ENCODE assay signal across 25 mouse cellular contexts in the genomic region with DNA sequence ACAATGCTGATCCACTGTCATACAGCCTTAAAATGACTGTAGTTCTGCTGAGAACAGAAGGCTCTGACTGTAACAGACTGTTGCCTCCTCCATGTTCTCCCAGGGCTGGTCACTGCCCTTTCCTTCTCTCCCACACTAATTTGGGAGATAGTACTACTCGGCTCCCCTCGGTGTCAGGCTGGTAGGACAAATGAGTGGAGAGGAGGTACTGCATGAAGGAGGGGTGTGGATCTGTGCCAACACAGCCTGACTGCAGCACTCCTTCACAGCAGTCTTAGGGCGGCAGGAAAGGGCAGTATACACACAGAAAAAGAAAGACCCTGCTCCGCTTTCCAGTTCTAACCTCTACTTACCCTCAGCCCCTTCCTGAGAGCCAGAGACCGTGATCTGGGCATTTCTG. TPM values are rescaled to one million over a fixed set of nuclear protein-coding genes. Genes with fewer than 3 reads are reported as not detected.
A peak's percentile ranks its signal among the peaks of the same experiment; 100 is the strongest.
DNase-seq lines count a peak whose midpoint lies in the region; ATAC-seq lines count a peak whose summit lies in the region.
"Had no signal": no experiment of that assay in that cellular context is flagged by ENCODE, and none has a peak within 500 bp of the region (broad histone marks: within the 10 kb centered on the region; RNA-seq: fewer than 3 reads in every experiment).

No protein-coding gene starts in this region.

- no peaks in the 10 kb centered on the region for H3K4me1 ChIP-seq in limb, embryonic 10.5 days
- H3K4me1 ChIP-seq: embryonic facial prominence, embryonic 13.5 days; embryonic facial prominence, embryonic 15.5 days; forebrain, embryonic 10.5 days; forebrain, embryonic 12.5 days had no signal

- 92% methylated on average over 5 of the region's 5 CpGs for WGBS in limb, embryonic 10.5 days

- no peak overlapping the region for H3K27ac ChIP-seq in limb, embryonic 10.5 days
- H3K27ac ChIP-seq: embryonic facial prominence, embryonic 13.5 days; embryonic facial prominence, embryonic 15.5 days; forebrain, embryonic 10.5 days; forebrain, embryonic 12.5 days had no signal

- DNase-seq in ovary, adult 18-20 months (ENCODE audit: low spot score) = peak; percentile 13
- no peak for DNase-seq in ovary, postnatal 10 days (ENCODE audit: low spot score)
- DNase-seq in brain, adult 2 months (ENCODE audit: low read depth, low spot score) = peak; percentile 4
- DNase-seq in limb, embryonic 10.5 days (ENCODE audit: low spot score) = peak; percentile 16
- DNase-seq in testis, postnatal 14 days (ENCODE audit: low spot score) = peak; percentile 80
- DNase-seq in thymus, postnatal 14 days = no peak
- DNase-seq: adrenal gland, adult 2 months; adrenal gland, postnatal 10 days; adrenal gland, postnatal 25 days; cerebellum, adult 11-12 months; cerebellum, adult 2 months; cerebellum, adult 9-10 months; cerebellum, postnatal 10 days; cerebellum, postnatal 25 days; embryo, embryonic 11 days had no signal

- H3K36me3 ChIP-seq in limb, embryonic 10.5 days = peaks cover 89% of the 10 kb centered on the region

- no peak for ATAC-seq in activated CD4-positive, CD25-positive, alpha-beta regulatory T cell, adult 4 months
- ATAC-seq: forebrain, embryonic 14.5 days; forebrain, embryonic 16.5 days had no signal

- H3K9me3 ChIP-seq in limb, embryonic 10.5 days (replicated peaks) = no peaks in the 10 kb centered on the region
- H3K9me3 ChIP-seq: embryonic facial prominence, embryonic 15.5 days had no signal

- no peaks in the 10 kb centered on the region for H3K27me3 ChIP-seq in limb, embryonic 10.5 days (ENCODE audit: low read depth, poor library complexity, severe bottlenecking)
- H3K27me3 ChIP-seq: embryonic facial prominence, embryonic 13.5 days; embryonic facial prominence, embryonic 15.5 days; forebrain, embryonic 12.5 days had no signal

- H3K4me3 ChIP-seq in limb, embryonic 10.5 days = no peak overlapping the region
- H3K4me3 ChIP-seq: embryonic facial prominence, embryonic 13.5 days; embryonic facial prominence, embryonic 15.5 days; erythroblast, embryonic 14.5 days; forebrain, embryonic 10.5 days; forebrain, embryonic 12.5 days had no signal

RNA-seq across cellular contexts. Expression of a gene that starts 27.0 kb away (rescaled TPM):
- polyA plus RNA-seq in limb, embryonic 10.5 days (2016; fragmentation: Nextera tagmentation; extraction: Ambion mirVana) = 56.4 and 62.8 TPM in 2 replicates
- 10 to 100 TPM; 10.8 to 18.2 TPM for polyA plus RNA-seq in activated CD4-positive, CD25-positive, alpha-beta regulatory T cell, adult 4 months (2017; shearing (Covaris generic))

RNA-seq across cellular contexts. Expression of a gene that starts 39.8 kb away (rescaled TPM):
- not detected in 2 replicates for polyA plus RNA-seq in limb, embryonic 10.5 days (2016; fragmentation: Nextera tagmentation; extraction: Ambion mirVana)
- polyA plus RNA-seq in activated CD4-positive, CD25-positive, alpha-beta regulatory T cell, adult 4 months (2017; shearing (Covaris generic)) = under 1 TPM; 0.20 to 0.33 TPM
- polyA plus RNA-seq: adrenal gland, adult 2 months; C2C12; embryonic facial prominence, embryonic 11.5 days; embryonic facial prominence, embryonic 13.5 days; embryonic facial prominence, embryonic 15.5 days; erythroblast, embryonic 14.5 days; forebrain, embryonic 10.5 days had no signal

Comparison
In these comparisons a context has a peak if more than half of its experiments do, and no peak if none do; other contexts are left out.
1. DNase-seq: peak in ovary, adult 18-20 months (single experiment), brain, adult 2 months (single experiment), limb, embryonic 10.5 days (single experiment) and testis, postnatal 14 days (single experiment); none in ovary, postnatal 10 days (single experiment) and thymus, postnatal 14 days (single experiment).